Mouse (Mus musculus): Measurements from ENCODE around the gene Ube4b. TPM values are rescaled to one million over a fixed set of nuclear protein-coding genes. Genes with fewer than 3 reads are reported as not detected.
A peak's percentile ranks its signal among the peaks of the same experiment; 100 is the strongest.

Ube4b gene
- polyA plus RNA-seq, 1 experiment from 2014 or later = 28.8 TPM

- DNase-seq (ENCODE audit: low spot score) = no peak
- WGBS = 72% methylated on average over 8 of the region's 8 CpGs
- ATAC-seq (replicated peaks; ENCODE audit: low FRiP score, low read depth) = no peak
- Histone ChIP-seq H3K4me3 (replicated peaks; ENCODE audit: low read depth, low read length) (no peak overlapping the region), H3K4me1 (replicated peaks; ENCODE audit: insufficient read depth, low read length) (peaks cover 7% of the 10 kb centered on the region; the same call in 1 of the 2 replicates), H3K9me3 (replicated peaks; ENCODE audit: low read length) (no peaks in the 10 kb centered on the region), H3K36me3 (ENCODE audit: insufficient read depth, low read length) (no peaks in the 10 kb centered on the region), H3K9ac (ENCODE audit: low read depth, low read length) (no peak overlapping the region), H3K4me2 (ENCODE audit: low read length) (no peak overlapping the region), H3K27me3 (ENCODE audit: insufficient read depth, low read length) (no peaks in the 10 kb centered on the region), H3K27ac (no peak overlapping the region)
- TF ChIP-seq CTCF (IDR thresholded peaks at IDR 0.05; ENCODE audit: low read depth) = no peak
Measured at GRCm38 (mm10) chr4:149286287-149287137, 140.0 kb downstream of the Ube4b start.

GRCm38 (mm10) chr4:149285691-149286090 is 140.9 kb downstream of the Ube4b start:
- Histone ChIP-seq H3K4me3 (replicated peaks; ENCODE audit: low read depth, low read length) (no peak overlapping the region), H3K4me2 (ENCODE audit: low read length) (no peak overlapping the region), H3K9me3 (replicated peaks; ENCODE audit: low read length) (no peaks in the 10 kb centered on the region), H3K27me3 (ENCODE audit: insufficient read depth, low read length) (no peaks in the 10 kb centered on the region), H3K4me1 (replicated peaks; ENCODE audit: insufficient read depth, low read length) (peaks cover 7% of the 10 kb centered on the region; the same call in 1 of the 2 replicates), H3K27ac (no peak overlapping the region), H3K9ac (ENCODE audit: low read depth, low read length) (no peak overlapping the region), H3K36me3 (ENCODE audit: insufficient read depth, low read length) (no peaks in the 10 kb centered on the region)
- ATAC-seq (replicated peaks; ENCODE audit: low FRiP score, low read depth) (no peak), DNase-seq (ENCODE audit: low spot score) (peak; percentile 54)
- no peak for TF ChIP-seq CTCF (IDR thresholded peaks at IDR 0.05; ENCODE audit: low read depth)
- 88% methylated on average over 1 of the region's 1 CpGs for WGBS

- H3K4me1 ChIP-seq (replicated peaks; ENCODE audit: insufficient read depth, low read length) = peaks cover 7% of the 10 kb centered on the region; the same call in 1 of the 2 replicates
- 0 out of 2 replicates have a peak overlapping the region, but pooled peaks have one; percentile 13 for H3K27ac ChIP-seq
- TF ChIP-seq CTCF (IDR thresholded peaks at IDR 0.05; ENCODE audit: low read depth) = no peak
- H3K27me3 ChIP-seq (ENCODE audit: insufficient read depth, low read length) = no peaks in the 10 kb centered on the region
- no peak overlapping the region for H3K9ac ChIP-seq (ENCODE audit: low read depth, low read length)
- DNase-seq (ENCODE audit: low spot score) = no peak
- H3K9me3 ChIP-seq (replicated peaks; ENCODE audit: low read length) = no peaks in the 10 kb centered on the region
- no peak for ATAC-seq (replicated peaks; ENCODE audit: low FRiP score, low read depth)
- no peak overlapping the region for H3K4me2 ChIP-seq (ENCODE audit: low read length)
- WGBS = 66% methylated on average over 3 of the region's 3 CpGs
- H3K36me3 ChIP-seq (ENCODE audit: insufficient read depth, low read length) = no peaks in the 10 kb centered on the region
- no peak overlapping the region for H3K4me3 ChIP-seq (replicated peaks; ENCODE audit: low read depth, low read length)
Measured at GRCm38 (mm10) chr4:149283018-149283417, 143.5 kb downstream of the Ube4b start.

GRCm38 (mm10) chr4:149282025-149282738 is 144.4 kb downstream of the Ube4b start:
- Histone ChIP-seq H3K9ac (ENCODE audit: low read depth, low read length) (no peak overlapping the region), H3K9me3 (replicated peaks; ENCODE audit: low read length) (no peaks in the 10 kb centered on the region), H3K36me3 (ENCODE audit: insufficient read depth, low read length) (no peaks in the 10 kb centered on the region), H3K27me3 (ENCODE audit: insufficient read depth, low read length) (no peaks in the 10 kb centered on the region), H3K4me3 (replicated peaks; ENCODE audit: low read depth, low read length) (no peak overlapping the region), H3K27ac (no peak overlapping the region), H3K4me1 (replicated peaks; ENCODE audit: insufficient read depth, low read length) (peaks cover 7% of the 10 kb centered on the region; the same call in 1 of the 2 replicates), H3K4me2 (ENCODE audit: low read length) (no peak overlapping the region)
- TF ChIP-seq CTCF (IDR thresholded peaks at IDR 0.05; ENCODE audit: low read depth) = no peak
- 71% methylated on average over 7 of the region's 7 CpGs for whole genome bisulfite sequencing
- DNase-seq (ENCODE audit: low spot score) = no peak
- ATAC-seq (replicated peaks; ENCODE audit: low FRiP score, low read depth) = no peak

Other genes with a start within 250 kb of the Ube4b start
- gene Kif1b, start 119.1 kb downstream of the Ube4b start, polyA plus RNA-seq (2015; fragmentation: Nextera tagmentation; extraction: Ambion mirVana) = 19.8 and 19.9 TPM in 2 replicates
- gene Rbp7, start 28.2 kb upstream of the Ube4b start, polyA plus RNA-seq (2015; fragmentation: Nextera tagmentation; extraction: Ambion mirVana) = 1.3 TPM in 2 replicates
- gene Tmem274, start 50.6 kb upstream of the Ube4b start, polyA plus RNA-seq (2015; fragmentation: Nextera tagmentation; extraction: Ambion mirVana) = not detected in 2 replicates
- 9.6 and 13.5 TPM in 2 replicates for gene Nmnat1, start 58.5 kb upstream of the Ube4b start, polyA plus RNA-seq (2015; fragmentation: Nextera tagmentation; extraction: Ambion mirVana)
- 31.1 and 31.7 TPM in 2 replicates for gene Lzic, start 58.5 kb upstream of the Ube4b start, polyA plus RNA-seq (2015; fragmentation: Nextera tagmentation; extraction: Ambion mirVana)
- 63.3 and 66.3 TPM in 2 replicates for gene Ctnnbip1, start 91.5 kb upstream of the Ube4b start, polyA plus RNA-seq (2015; fragmentation: Nextera tagmentation; extraction: Ambion mirVana)
- gene Clstn1, start 159.7 kb upstream of the Ube4b start, polyA plus RNA-seq (2015; fragmentation: Nextera tagmentation; extraction: Ambion mirVana) = 40.7 and 43.9 TPM in 2 replicates